Mouse (Mus musculus): ENCODE data around the gene Fra10ac1. TPM values are rescaled to one million over a fixed set of nuclear protein-coding genes. Genes with fewer than 3 reads are reported as not detected.

The Fra10ac1 gene
- polyA plus RNA-seq, 1 experiment from 2014 or later, result 44.2 TPM

GRCm38 (mm10) chr19:38249627-38250026, 25.7 kb upstream of the Fra10ac1 start:
- Histone ChIP-seq H3K9ac (no peak overlapping the region), H3K4me1 (peaks cover 17% of the 10 kb centered on the region), H3K4me3 (no peak overlapping the region), H3K9me3 (no peaks in the 10 kb centered on the region), H3K4me2 (replicated peaks) (no peak overlapping the region), H3K36me3 (no peaks in the 10 kb centered on the region), H3K27me3 (peaks cover 3% of the 10 kb centered on the region; the same call in 1 of the 2 replicates), H3K27ac (no peak overlapping the region)
- WGBS, result 80% methylated on average over 8 of the region's 8 CpGs
- no peak for ATAC-seq (ENCODE audit: low FRiP score, low read depth)

DNA sequence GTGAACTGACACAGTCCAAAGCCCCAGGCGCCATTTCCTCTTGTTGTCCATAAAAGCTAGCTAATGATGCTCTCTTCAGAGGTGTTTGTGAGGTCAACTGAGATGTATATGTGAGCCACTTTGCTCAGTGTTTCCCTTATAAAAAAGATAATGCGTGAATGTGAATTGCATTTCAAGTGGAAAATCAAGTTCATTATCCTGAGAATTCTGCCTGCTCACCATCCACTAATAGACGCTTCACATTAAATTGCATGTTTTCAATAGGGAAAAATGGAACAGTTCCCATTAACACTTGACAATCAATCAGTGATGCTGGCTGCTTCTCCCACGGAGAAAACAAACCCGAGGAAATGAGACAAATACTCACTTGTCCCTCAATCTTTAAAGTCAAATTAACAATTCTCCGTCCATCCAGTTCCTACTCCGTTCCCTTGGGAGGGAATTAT, 22.2 kb upstream of the Fra10ac1 start:
- Histone ChIP-seq H3K9me3 (no peaks in the 10 kb centered on the region), H3K27ac (no peak overlapping the region), H3K4me2 (replicated peaks) (peak overlapping the region; percentile 48; the same call in 1 of the 2 replicates), H3K36me3 (no peaks in the 10 kb centered on the region), H3K4me3 (no peak overlapping the region), H3K9ac (no peak overlapping the region), H3K27me3 (peaks cover 3% of the 10 kb centered on the region; the same call in 1 of the 2 replicates), H3K4me1 (peaks cover 22% of the 10 kb centered on the region)
- ATAC-seq (ENCODE audit: low FRiP score, low read depth), result no peak
- 65% methylated on average over 7 of the region's 7 CpGs for WGBS

- Histone ChIP-seq H3K4me3 (no peak overlapping the region), H3K9ac (no peak overlapping the region), H3K27ac (no peak overlapping the region), H3K36me3 (no peaks in the 10 kb centered on the region), H3K27me3 (peaks cover 3% of the 10 kb centered on the region; the same call in 1 of the 2 replicates), H3K4me1 (peaks cover 22% of the 10 kb centered on the region), H3K9me3 (no peaks in the 10 kb centered on the region), H3K4me2 (replicated peaks) (peak overlapping the region; percentile 48)
- ATAC-seq (ENCODE audit: low FRiP score, low read depth), result no peak
- WGBS, result 22% methylated on average over 10 of the region's 10 CpGs
Measured at GRCm38 (mm10) chr19:38245361-38246176, 21.6 kb upstream of the Fra10ac1 start.

DNA sequence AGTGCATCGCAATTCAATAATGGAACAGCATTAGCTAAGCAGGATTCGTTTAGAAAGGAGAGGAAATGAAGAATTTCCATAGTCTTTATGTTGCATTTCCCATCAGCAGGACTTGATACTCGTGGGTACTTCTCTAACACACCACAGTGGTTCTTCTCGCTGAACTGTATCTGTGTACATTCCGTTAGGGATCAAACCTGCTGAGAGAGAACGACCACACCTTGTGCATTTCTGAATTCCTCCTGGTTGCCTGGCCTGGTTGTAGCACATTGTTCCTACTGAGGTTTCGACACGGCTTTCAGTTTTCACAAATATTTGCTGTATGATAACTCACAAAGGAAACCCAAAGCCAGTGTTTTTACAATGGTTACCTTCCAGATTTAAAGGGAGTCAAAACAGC, 20.8 kb upstream of the Fra10ac1 start:
- Histone ChIP-seq H3K4me3 (no peak overlapping the region), H3K9me3 (no peaks in the 10 kb centered on the region), H3K27me3 (peaks cover 3% of the 10 kb centered on the region), H3K4me2 (replicated peaks) (peak overlapping the region; percentile 48), H3K27ac (no peak overlapping the region), H3K9ac (no peak overlapping the region), H3K36me3 (no peaks in the 10 kb centered on the region), H3K4me1 (peaks cover 22% of the 10 kb centered on the region)
- WGBS, result 57% methylated on average over 8 of the region's 8 CpGs
- no peak for ATAC-seq (ENCODE audit: low FRiP score, low read depth)

DNA sequence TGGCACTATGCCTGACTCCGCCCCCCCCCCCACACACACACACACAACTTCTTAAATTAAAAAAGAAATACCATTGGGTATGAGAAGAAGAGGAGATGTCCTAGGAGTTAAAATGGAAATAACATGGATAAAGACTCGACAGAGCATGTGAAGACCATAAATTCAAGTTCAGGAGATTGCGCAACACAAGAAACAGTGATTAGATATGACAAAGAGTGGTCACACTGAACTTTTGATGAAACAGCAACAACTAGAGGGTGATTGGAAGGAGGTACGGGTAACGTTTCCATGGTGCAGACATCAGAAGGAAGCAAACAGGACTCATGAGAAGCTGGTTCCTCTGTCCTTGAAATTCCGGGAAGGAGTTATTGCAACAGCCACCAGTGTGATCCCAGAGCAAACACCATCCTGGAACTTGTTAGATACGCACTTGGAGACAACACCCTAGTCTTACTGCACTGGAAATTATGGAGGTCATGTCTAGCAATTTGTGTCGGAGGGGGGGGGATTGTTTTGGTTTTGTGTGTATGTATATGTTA, 18.4 kb upstream of the Fra10ac1 start:
- no peak overlapping the region for H3K4me2 ChIP-seq (replicated peaks)
- peaks cover 22% of the 10 kb centered on the region for H3K4me1 ChIP-seq
- no peak overlapping the region for H3K9ac ChIP-seq
- H3K4me3 ChIP-seq, result no peak overlapping the region
- 92% methylated on average over 8 of the region's 8 CpGs for WGBS
- no peaks in the 10 kb centered on the region for H3K36me3 ChIP-seq
- H3K27ac ChIP-seq, result no peak overlapping the region
- H3K9me3 ChIP-seq, result no peaks in the 10 kb centered on the region
- ATAC-seq (ENCODE audit: low FRiP score, low read depth), result no peak
- H3K27me3 ChIP-seq, result peaks cover 3% of the 10 kb centered on the region

DNA sequence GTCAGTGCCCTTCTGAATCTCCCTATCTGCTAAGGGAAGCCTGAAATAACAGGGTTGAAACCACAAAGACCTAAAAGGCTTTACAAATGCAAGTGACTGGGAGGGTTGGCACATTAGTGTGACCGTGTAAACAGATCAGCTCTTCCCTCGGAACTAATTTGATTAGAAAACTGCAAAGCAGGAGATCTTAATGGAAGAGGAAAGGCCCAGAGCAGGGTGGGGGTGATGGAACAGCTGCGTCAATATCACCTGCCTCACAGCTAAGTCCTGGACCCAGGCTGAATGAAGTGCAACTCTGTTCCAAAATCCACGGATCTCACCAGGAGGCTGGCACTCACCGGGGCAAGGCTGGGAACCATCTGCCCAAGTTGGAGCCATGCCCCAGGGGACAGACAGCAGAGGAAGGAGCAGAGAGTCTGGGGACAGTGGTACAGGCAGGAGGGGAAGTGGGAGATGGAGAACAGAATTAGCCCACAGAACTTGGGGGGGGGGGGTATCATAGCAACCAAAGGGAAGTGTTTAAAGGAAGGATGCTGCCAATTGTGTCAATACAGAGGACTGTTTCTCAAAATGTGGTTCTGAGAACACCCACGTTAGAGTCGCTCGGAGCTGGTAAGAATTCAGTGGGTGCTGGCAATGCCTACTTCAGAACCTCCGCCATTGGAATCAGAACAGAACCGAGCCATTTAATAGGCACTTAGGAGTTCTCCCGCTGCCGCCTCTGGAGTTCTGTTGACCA, 14.4 kb upstream of the Fra10ac1 start:
- Histone ChIP-seq H3K27ac (no peak overlapping the region), H3K4me1 (no peaks in the 10 kb centered on the region), H3K9me3 (no peaks in the 10 kb centered on the region), H3K36me3 (no peaks in the 10 kb centered on the region), H3K27me3 (no peaks in the 10 kb centered on the region; the same call in 1 of the 2 replicates), H3K4me2 (replicated peaks) (no peak overlapping the region), H3K9ac (no peak overlapping the region), H3K4me3 (no peak overlapping the region)
- WGBS, result 68% methylated on average over 12 of the region's 12 CpGs
- ATAC-seq (ENCODE audit: low FRiP score, low read depth), result no peak

GRCm38 (mm10) chr19:38237834-38238212, 13.9 kb upstream of the Fra10ac1 start:
- H3K4me2 ChIP-seq (replicated peaks), result no peak overlapping the region
- no peak overlapping the region for H3K27ac ChIP-seq
- 50% methylated on average over 3 of the region's 3 CpGs for WGBS
- H3K4me1 ChIP-seq, result no peaks in the 10 kb centered on the region
- no peak for ATAC-seq (ENCODE audit: low FRiP score, low read depth)
- H3K36me3 ChIP-seq, result no peaks in the 10 kb centered on the region
- H3K9ac ChIP-seq, result no peak overlapping the region
- H3K27me3 ChIP-seq, result no peaks in the 10 kb centered on the region; the same call in 1 of the 2 replicates
- no peak overlapping the region for H3K4me3 ChIP-seq
- no peaks in the 10 kb centered on the region for H3K9me3 ChIP-seq

DNA sequence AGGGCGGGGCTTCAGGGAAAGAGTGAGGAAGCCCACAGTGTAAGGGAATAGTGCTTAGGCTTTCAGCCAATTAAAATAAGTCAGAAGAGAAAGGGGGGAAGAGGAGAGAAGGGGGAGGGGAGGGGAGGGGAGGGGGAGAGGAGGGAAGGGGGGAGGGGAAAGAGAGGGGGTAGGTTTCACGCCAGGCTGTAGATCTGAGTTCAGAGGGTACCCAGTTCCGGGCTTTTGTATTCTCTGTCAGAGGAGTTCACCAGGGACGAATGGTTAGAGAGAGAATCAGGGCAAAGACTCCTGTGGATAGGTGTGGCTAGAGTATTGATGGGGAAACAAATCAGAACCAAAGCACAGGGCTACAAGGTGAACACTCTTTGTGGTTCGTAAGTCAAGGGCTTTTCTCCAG, 12.6 kb upstream of the Fra10ac1 start:
- 66% methylated on average over 5 of the region's 5 CpGs for WGBS

DNA sequence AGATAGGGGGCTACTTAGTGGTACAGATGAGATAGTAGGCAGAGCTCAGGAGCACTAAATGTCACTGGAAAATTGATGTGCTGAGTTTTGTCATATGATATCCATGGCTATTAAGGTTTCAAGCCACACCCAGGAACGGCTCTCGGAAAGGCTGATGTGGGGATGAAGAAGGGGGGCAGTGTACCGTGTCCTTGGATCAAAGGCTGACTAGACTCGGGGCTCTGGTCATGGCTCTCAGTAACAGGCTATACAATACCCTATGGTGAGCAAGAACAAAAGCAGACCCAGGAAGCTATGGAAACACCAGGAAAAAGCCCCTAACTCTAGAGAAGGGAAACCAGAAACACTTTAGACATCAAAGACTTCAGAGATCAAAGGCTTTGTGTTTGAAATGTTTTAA, 8.6 kb upstream of the Fra10ac1 start:
- WGBS, result 4% methylated on average over 4 of the region's 4 CpGs
- H3K9ac ChIP-seq, result no peak overlapping the region
- H3K36me3 ChIP-seq, result no peaks in the 10 kb centered on the region
- no peaks in the 10 kb centered on the region for H3K4me1 ChIP-seq
- ATAC-seq (ENCODE audit: low FRiP score, low read depth), result no peak
- H3K4me3 ChIP-seq, result no peak overlapping the region
- no peak overlapping the region for H3K4me2 ChIP-seq (replicated peaks)
- no peaks in the 10 kb centered on the region for H3K27me3 ChIP-seq
- H3K27ac ChIP-seq, result no peak overlapping the region
- H3K9me3 ChIP-seq, result no peaks in the 10 kb centered on the region

More for the DNA sequence above, 12.6 kb upstream of the Fra10ac1 start:
- ATAC-seq (ENCODE audit: low FRiP score, low read depth), result no peak
- no peak overlapping the region for H3K4me3 ChIP-seq
- no peaks in the 10 kb centered on the region for H3K9me3 ChIP-seq
- H3K27me3 ChIP-seq, result no peaks in the 10 kb centered on the region; the same call in 1 of the 2 replicates
- no peak overlapping the region for H3K4me2 ChIP-seq (replicated peaks)
- no peaks in the 10 kb centered on the region for H3K4me1 ChIP-seq
- no peak overlapping the region for H3K9ac ChIP-seq
- no peak overlapping the region for H3K27ac ChIP-seq
- no peaks in the 10 kb centered on the region for H3K36me3 ChIP-seq

DNA sequence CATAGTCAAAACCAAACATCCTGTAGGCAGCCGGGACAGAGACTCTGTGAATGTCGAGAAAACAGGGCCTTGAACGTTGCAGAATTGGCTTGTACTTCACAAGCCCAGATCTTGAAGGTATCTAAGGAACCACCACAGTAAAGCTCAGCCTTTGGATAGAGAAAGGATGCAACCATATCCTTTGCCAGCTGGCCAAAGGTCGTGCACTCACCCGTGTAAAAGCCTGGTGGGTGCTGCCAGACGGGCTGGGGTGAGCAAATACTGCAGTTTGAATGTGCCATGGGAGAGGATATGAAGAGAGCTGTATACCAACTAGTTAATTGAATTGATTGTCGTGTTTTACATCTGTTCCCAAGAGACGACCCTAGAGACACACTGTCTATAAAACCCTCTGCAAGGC, 8.1 kb upstream of the Fra10ac1 start:
- Histone ChIP-seq H3K9me3 (no peaks in the 10 kb centered on the region), H3K27ac (no peak overlapping the region), H3K36me3 (no peaks in the 10 kb centered on the region), H3K4me1 (no peaks in the 10 kb centered on the region), H3K27me3 (no peaks in the 10 kb centered on the region), H3K4me3 (no peak overlapping the region), H3K4me2 (replicated peaks) (no peak overlapping the region), H3K9ac (no peak overlapping the region)
- ATAC-seq (ENCODE audit: low FRiP score, low read depth), result no peak
- WGBS, result 20% methylated on average over 8 of the region's 8 CpGs

DNA sequence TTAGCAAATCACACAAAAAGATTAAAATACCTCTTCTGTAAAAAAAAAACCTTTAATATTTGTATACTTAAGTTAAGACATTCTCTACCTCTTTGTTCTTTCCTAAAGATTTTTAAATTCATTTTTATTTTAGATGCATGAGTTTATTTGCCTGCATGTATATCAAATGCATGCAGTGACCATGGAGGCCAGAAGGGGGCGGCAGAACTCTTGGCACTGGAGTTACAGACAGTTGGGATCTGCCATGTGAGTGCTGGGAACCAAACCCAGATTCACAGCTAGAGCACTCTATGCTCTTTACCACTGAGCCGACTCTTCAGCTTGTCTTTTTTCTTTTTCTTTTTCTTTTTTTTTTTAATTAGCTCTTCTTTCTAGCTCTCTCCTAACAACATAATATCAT, 4.7 kb upstream of the Fra10ac1 start:
- no peak overlapping the region for H3K9ac ChIP-seq
- no peaks in the 10 kb centered on the region for H3K4me1 ChIP-seq
- no peak for ATAC-seq (ENCODE audit: low FRiP score, low read depth)
- H3K9me3 ChIP-seq, result no peaks in the 10 kb centered on the region
- no peak overlapping the region for H3K4me3 ChIP-seq
- 48% methylated on average over 2 of the region's 2 CpGs for WGBS
- H3K4me2 ChIP-seq (replicated peaks), result no peak overlapping the region
- no peak overlapping the region for H3K27ac ChIP-seq
- H3K27me3 ChIP-seq, result no peaks in the 10 kb centered on the region
- no peaks in the 10 kb centered on the region for H3K36me3 ChIP-seq

DNA sequence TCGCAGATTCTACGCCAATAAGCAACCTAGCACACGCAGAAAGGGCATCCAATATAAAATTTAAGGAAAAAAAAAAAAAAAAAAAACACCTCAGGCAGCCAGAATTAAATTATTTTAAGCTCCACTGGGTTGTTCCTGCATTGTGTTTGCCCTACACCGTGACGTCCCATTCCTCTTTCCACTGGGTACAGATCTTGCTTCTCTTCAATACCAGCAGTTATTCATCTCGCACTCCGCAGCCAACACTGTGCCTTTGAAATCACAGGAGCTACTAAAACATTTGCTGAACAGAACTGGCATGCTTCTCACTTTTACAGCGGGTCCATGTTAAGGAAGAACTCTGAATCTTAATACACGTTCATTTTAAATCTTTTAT, 717 bp upstream of the Fra10ac1 start:
- H3K4me3 ChIP-seq, result peak overlapping the region; percentile 67
- no peaks in the 10 kb centered on the region for H3K27me3 ChIP-seq
- H3K9ac ChIP-seq, result peak overlapping the region; percentile 70
- no peak for ATAC-seq (ENCODE audit: low FRiP score, low read depth)
- H3K4me2 ChIP-seq (replicated peaks), result peak overlapping the region; percentile 78
- H3K36me3 ChIP-seq, result no peaks in the 10 kb centered on the region
- H3K4me1 ChIP-seq, result peaks cover 9% of the 10 kb centered on the region
- no peaks in the 10 kb centered on the region for H3K9me3 ChIP-seq
- no peak overlapping the region for H3K27ac ChIP-seq
- WGBS, result 14% methylated on average over 9 of the region's 9 CpGs

All from limb, embryonic 13.5 days (tissue).